Mouse (Mus musculus) bone marrow, adult 2 months (tissue): Measurements from ENCODE around the gene Pafah1b1. TPM values are rescaled to one million over a fixed set of nuclear protein-coding genes. Genes with fewer than 3 reads are reported as not detected.

ENCODE experiments used
- H3K27ac ChIP-seq: fragments of 200-500 bp; 2 replicates; pipeline ENCODE4 v1.5.1; 2012; ENCODE audit warnings: low read depth, mild to moderate bottlenecking, control low read depth, inconsistent platforms, low read length; ENCODE audit not compliant: control insufficient read depth, poor library complexity, insufficient read depth
- H3K4me1 ChIP-seq: fragments of 200-500 bp; 2 replicates; pipeline ENCODE4 v1.6.1; 2011; ENCODE audit warnings: low read length; ENCODE audit not compliant: control insufficient read depth, insufficient read depth
- H3K4me3 ChIP-seq: fragments of 200-500 bp; replicated peaks from 2 replicates; pipeline ENCODE3; 2011; ENCODE audit warnings: mild to moderate bottlenecking, low read depth, low read length, control low read depth; ENCODE audit not compliant: control insufficient read depth
- CTCF ChIP-seq: fragments of 200-500 bp; IDR thresholded peaks from 2 replicates; pipeline ENCODE4 v1.5.1; 2011; ENCODE audit warnings: low read length, control low read depth; ENCODE audit not compliant: control insufficient read depth, insufficient read depth
- POLR2A ChIP-seq: fragments of 200-500 bp; IDR thresholded peaks from 2 replicates; pipeline ENCODE4 v1.6.1; 2011; ENCODE audit warnings: low read depth, mild to moderate bottlenecking, control low read depth, low read length, borderline replicate concordance; ENCODE audit not compliant: control insufficient read depth
- WGBS: fragments of 180-500 bp; shearing (Covaris S2); methylation state at CpG from one replicate; pipeline ENCODE4 v1.1.7; 2018; 5-methylcytosine and 5-hydroxymethylcytosine counted together
- polyA plus RNA-seq: library from polyadenylated mRNA; stranded (reverse); fragments of >200 nt; gene quantifications from 2 replicates; pipeline ENCODE4 v1.2.4, GENCODE M21; 2011; ENCODE audit warnings: low replicate concordance; ENCODE audit not compliant: missing spikeins, insufficient read depth, insufficient read length

Gene Pafah1b1
- polyA plus RNA-seq, 1 experiment = 33.6 TPM

DNA sequence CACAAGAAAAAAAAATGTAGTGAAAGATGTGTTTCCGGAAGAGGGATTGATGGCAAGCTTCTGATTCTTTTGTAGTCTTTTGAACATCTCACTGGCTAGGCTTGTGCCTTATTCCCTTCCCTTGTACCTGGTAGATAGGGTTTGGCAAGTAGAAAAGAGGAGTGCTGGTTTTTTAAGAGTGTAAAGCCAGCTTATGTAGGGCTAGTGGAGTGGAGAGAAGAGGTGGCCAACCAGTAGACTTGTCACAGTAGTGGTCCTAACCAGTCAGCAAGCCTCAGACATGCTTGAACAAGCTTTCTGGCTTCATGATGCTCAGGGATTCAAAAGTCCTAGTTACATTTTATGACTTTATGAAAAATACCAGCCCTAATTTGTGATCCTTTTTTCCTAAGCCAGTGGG, 53.5 kb downstream of the Pafah1b1 start:
- no peaks in the 10 kb centered on the region; the same call in 1 of the 2 replicates for H3K4me1 ChIP-seq
- WGBS = 96% methylated on average over 1 of the region's 1 CpGs
- TF ChIP-seq POLR2A = no peak
- no peak for TF ChIP-seq CTCF
- no peak overlapping the region for H3K27ac ChIP-seq
- no peak overlapping the region for H3K4me3 ChIP-seq

DNA sequence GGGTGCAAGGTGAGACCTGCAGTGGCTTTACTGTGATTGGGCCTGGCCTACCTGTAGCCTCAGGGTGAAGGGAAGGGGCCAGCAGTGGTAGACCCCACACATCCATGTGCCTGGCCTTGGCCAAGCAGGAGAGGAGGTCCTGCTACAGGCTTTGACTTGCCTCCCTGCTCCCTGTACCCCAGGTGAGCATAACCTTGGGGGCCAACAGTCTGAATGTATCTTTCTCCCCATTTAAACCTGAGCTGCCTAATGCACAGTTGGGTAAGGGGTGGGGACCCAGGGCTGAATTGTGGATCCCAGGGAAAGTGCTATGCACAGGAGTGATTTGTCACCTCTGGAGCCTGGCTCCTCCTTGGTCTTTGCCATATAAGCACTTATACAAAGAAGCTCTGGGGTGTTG, 54.3 kb downstream of the Pafah1b1 start:
- no peak for TF ChIP-seq POLR2A
- Histone ChIP-seq H3K27ac (no peak overlapping the region), H3K4me1 (no peaks in the 10 kb centered on the region; the same call in 1 of the 2 replicates), H3K4me3 (no peak overlapping the region)

- Histone ChIP-seq H3K4me3 (no peak overlapping the region), H3K27ac (no peak overlapping the region)
- WGBS = 89% methylated on average over 2 of the region's 2 CpGs
Measured at GRCm38 (mm10) chr11:74668971-74669370, 55.5 kb downstream of the Pafah1b1 start.

GRCm38 (mm10) chr11:74668466-74668865, 56.0 kb downstream of the Pafah1b1 start:
- TF ChIP-seq CTCF (no peak), POLR2A (no peak)
- WGBS = 89% methylated on average over 5 of the region's 5 CpGs
- Histone ChIP-seq H3K27ac (no peak overlapping the region), H3K4me3 (no peak overlapping the region), H3K4me1 (no peaks in the 10 kb centered on the region)

More at GRCm38 (mm10) chr11:74668971-74669370, 55.5 kb downstream of the Pafah1b1 start:
- TF ChIP-seq CTCF = no peak
- TF ChIP-seq POLR2A = no peak
- H3K4me1 ChIP-seq = no peaks in the 10 kb centered on the region; the same call in 1 of the 2 replicates

DNA sequence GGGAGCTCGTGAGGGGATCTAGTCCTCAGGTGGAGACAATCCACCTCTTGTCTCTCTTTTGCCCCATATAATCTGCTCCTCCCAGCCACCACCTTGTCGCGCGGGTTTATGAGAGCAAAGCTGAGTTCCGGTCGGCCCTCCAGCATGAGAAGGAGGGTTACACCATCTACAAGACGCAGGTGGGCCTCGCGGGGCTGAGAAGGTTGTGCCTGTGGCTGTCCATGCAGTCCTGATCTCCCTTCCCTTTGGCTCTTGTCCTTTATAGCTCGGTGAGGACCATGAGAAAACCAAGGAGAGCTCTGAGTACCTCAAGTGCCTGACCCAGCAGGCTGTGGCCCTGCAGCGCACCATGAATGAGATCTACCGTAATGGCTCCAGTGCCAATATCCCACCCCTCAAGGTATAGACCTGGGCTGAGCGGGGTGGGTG, 56.9 kb downstream of the Pafah1b1 start:
- Histone ChIP-seq H3K27ac (no peak overlapping the region), H3K4me1 (no peaks in the 10 kb centered on the region), H3K4me3 (no peak overlapping the region)
- TF ChIP-seq CTCF (no peak), POLR2A (no peak)
- WGBS = 91% methylated on average over 13 of the region's 13 CpGs

- 92% methylated on average over 14 of the region's 14 CpGs for WGBS
- Histone ChIP-seq H3K4me3 (no peak overlapping the region), H3K4me1 (no peaks in the 10 kb centered on the region), H3K27ac (no peak overlapping the region)
- no peak for TF ChIP-seq CTCF
- TF ChIP-seq POLR2A = no peak
Measured at GRCm38 (mm10) chr11:74666776-74667581, 57.5 kb downstream of the Pafah1b1 start.

DNA sequence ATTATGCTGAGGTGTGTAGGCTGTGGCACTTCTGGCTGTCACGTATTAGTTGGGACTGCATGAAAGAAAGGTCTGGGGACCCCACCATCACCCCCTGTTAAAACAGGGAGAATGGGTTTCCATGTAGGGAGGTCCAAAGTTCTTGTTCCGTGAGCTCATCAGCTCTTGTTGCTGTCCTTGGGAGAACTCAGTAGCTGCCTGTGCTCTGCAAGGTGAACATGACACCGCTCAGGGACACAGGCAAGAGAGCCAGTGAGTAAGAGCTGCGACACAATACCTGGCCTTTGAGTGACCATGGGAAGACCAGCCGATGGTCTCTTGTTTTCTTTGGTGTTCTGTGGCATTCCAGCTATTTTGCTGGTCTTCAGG, 58.2 kb downstream of the Pafah1b1 start:
- WGBS = 88% methylated on average over 5 of the region's 5 CpGs
- Histone ChIP-seq H3K27ac (no peak overlapping the region), H3K4me3 (no peak overlapping the region), H3K4me1 (no peaks in the 10 kb centered on the region)
- no peak for TF ChIP-seq CTCF
- TF ChIP-seq POLR2A = no peak

DNA sequence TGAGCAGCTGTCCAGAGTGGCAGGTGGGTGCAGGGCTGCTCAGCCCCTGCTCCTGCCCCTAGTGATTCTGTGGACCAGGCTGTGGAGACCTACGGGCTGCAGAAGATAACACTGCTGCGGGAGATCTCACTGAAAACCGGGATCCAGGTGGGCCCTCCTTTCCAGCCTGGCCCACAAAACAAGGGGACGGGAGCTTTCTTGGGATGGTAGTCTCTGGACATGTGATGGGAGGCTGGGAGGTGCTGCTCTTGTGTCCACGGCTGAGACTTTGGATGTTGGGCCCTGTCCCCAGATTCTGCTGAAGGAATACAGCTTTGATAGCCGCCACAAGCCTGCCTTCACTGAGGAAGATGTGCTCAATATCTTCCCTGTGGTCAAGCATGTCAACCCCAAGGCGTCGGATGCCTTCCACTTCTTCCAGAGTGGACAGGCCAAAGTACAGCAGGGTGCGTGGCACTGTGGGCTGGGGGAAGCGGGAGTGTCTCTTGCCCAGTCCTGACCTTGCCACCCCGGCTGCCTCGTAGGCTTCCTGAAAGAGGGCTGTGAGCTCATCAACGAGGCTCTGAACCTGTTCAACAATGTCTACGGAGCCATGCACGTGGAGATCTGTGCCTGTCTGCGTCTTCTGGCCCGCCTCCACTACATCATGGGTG, 58.7 kb downstream of the Pafah1b1 start:
- WGBS = 88% methylated on average over 17 of the region's 17 CpGs
- H3K27ac ChIP-seq = no peak overlapping the region
- no peaks in the 10 kb centered on the region for H3K4me1 ChIP-seq
- H3K4me3 ChIP-seq = no peak overlapping the region
- TF ChIP-seq CTCF (no peak), POLR2A (no peak)

DNA sequence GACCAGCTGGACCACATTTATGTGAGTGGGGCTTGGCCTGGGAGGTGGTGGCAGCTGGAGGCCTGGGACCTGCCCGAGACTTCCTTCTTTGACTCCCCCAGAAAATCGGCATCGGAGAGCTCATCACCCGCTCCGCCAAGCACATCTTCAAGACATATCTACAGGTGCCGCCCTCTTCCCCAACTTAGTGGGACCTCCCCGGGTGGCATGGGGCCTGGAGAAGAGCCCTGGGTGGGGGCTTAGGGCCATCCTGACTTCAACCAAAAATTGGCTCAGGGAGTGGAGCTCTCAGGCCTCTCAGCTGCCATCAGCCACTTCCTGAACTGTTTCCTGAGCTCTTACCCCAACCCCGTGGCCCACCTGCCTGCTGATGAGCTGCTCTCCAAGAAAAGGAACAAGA, 59.6 kb downstream of the Pafah1b1 start:
- H3K4me3 ChIP-seq = no peak overlapping the region
- H3K27ac ChIP-seq = no peak overlapping the region
- WGBS = 34% methylated on average over 8 of the region's 8 CpGs
- TF ChIP-seq POLR2A (no peak), CTCF (no peak)
- no peaks in the 10 kb centered on the region for H3K4me1 ChIP-seq
